Mouse (Mus musculus) stomach, postnatal 0 days (tissue): ENCODE measurements around the gene Rad54l. TPM values are rescaled to one million over a fixed set of nuclear protein-coding genes. Genes with fewer than 3 reads are reported as not detected.

ENCODE experiments used
- ATAC-seq: fragments of 200-750 bp; cut with Nextera tagmentation; 2 replicates; pipeline ENCODE4 v1.8.0; 2017; ENCODE audit not compliant: low FRiP score, low TSS enrichment
- DNase-seq: peaks from one replicate; pipeline ENCODE4 v3.0.0-alpha.2; 2016; ENCODE audit warnings: low spot score
- H3K27ac ChIP-seq: fragments of 300-500 bp; sonication (generic); replicated peaks from 2 replicates; pipeline ENCODE4 v1.5.1; 2014; ENCODE audit warnings: mild to moderate bottlenecking, control low read depth
- H3K27me3 ChIP-seq: fragments of 300-500 bp; sonication (generic); 2 replicates; pipeline ENCODE4 v1.6.1; 2014; ENCODE audit warnings: low read length; ENCODE audit not compliant: control insufficient read depth, insufficient read depth
- H3K36me3 ChIP-seq: fragments of 300-500 bp; sonication (generic); 2 replicates; pipeline ENCODE4 v1.6.1; 2014; ENCODE audit warnings: low read length, mixed read lengths; ENCODE audit not compliant: control insufficient read depth, insufficient read depth
- H3K4me1 ChIP-seq: fragments of 300-500 bp; sonication (generic); replicated peaks from 2 replicates; pipeline ENCODE4 v1.6.1; 2014; ENCODE audit warnings: antibody characterized with exemption; ENCODE audit not compliant: control insufficient read depth, insufficient read depth
- H3K4me2 ChIP-seq: fragments of 300-500 bp; sonication (generic); replicated peaks from 2 replicates; pipeline ENCODE4 v1.6.1; 2014; ENCODE audit warnings: low read depth, mild to moderate bottlenecking, control low read depth, moderate library complexity
- H3K4me3 ChIP-seq: fragments of 300-500 bp; sonication (generic); 2 replicates; pipeline ENCODE4 v1.5.1; 2014; ENCODE audit warnings: low read depth, low read length, control low read depth
- H3K9ac ChIP-seq: fragments of 300-500 bp; sonication (generic); 2 replicates; pipeline ENCODE4 v1.6.1; 2014; ENCODE audit warnings: mild to moderate bottlenecking, low read length, control low read depth, mixed read lengths
- H3K9me3 ChIP-seq: fragments of 300-500 bp; sonication (generic); 2 replicates; pipeline ENCODE4 v1.6.1; 2016; ENCODE audit warnings: low read length; ENCODE audit not compliant: control insufficient read depth
- CTCF ChIP-seq: IDR thresholded peaks from 2 replicates; pipeline ENCODE4 v1.5.1; 2016; ENCODE audit warnings: antibody characterized with exemption, low read depth, mild to moderate bottlenecking, moderate library complexity
- EP300 ChIP-seq: optimal IDR thresholded peaks from 2 replicates; pipeline ENCODE3; 2016; ENCODE audit warnings: antibody characterized with exemption
- WGBS: fragments of 180-500 bp; shearing (Covaris S2); extraction: QIAGEN DNeasy Blood & Tissue Kit; methylation state at CpG from one replicate; pipeline ENCODE4 v1.1.7; 2014; 5-methylcytosine and 5-hydroxymethylcytosine counted together
- polyA plus RNA-seq: library from polyadenylated mRNA; unstranded; fragments of >200 nt; fragmentation: Nextera tagmentation; extraction: Ambion mirVana; gene quantifications from 2 replicates; pipeline ENCODE4 v1.2.1, GENCODE M21; 2015

The Rad54l gene
- polyA plus RNA-seq, 1 experiment from 2014 or later = 5.1 TPM

- no peak for ATAC-seq
Observed at GRCm38 (mm10) chr4:116111486-116111885, 12.0 kb downstream of the Rad54l start.

GRCm38 (mm10) chr4:116110695-116111094, 12.8 kb downstream of the Rad54l start:
- no peaks in the 10 kb centered on the region for H3K4me1 ChIP-seq
- H3K9me3 ChIP-seq = no peaks in the 10 kb centered on the region
- no peak overlapping the region for H3K27ac ChIP-seq
- TF ChIP-seq CTCF (no peak), EP300 (no peak)
- DNase-seq (no peak), ATAC-seq (no peak)
- 91% methylated on average over 6 of the region's 6 CpGs for WGBS
- no peaks in the 10 kb centered on the region for H3K27me3 ChIP-seq
- H3K9ac ChIP-seq = no peak overlapping the region
- no peak overlapping the region for H3K4me2 ChIP-seq
- H3K4me3 ChIP-seq = no peak overlapping the region
- H3K36me3 ChIP-seq = no peaks in the 10 kb centered on the region; the same call in 1 of the 2 replicates

More at GRCm38 (mm10) chr4:116111486-116111885, 12.0 kb downstream of the Rad54l start:
- no peaks in the 10 kb centered on the region for H3K27me3 ChIP-seq
- no peak overlapping the region for H3K4me2 ChIP-seq
- no peaks in the 10 kb centered on the region for H3K4me1 ChIP-seq
- no peaks in the 10 kb centered on the region; the same call in 1 of the 2 replicates for H3K36me3 ChIP-seq
- H3K27ac ChIP-seq = no peak overlapping the region
- H3K9ac ChIP-seq = no peak overlapping the region
- no peaks in the 10 kb centered on the region for H3K9me3 ChIP-seq
- no peak overlapping the region for H3K4me3 ChIP-seq
- TF ChIP-seq EP300 = no peak
- TF ChIP-seq CTCF = no peak
- DNase-seq = no peak
- 90% methylated on average over 2 of the region's 2 CpGs for WGBS

- H3K9me3 ChIP-seq = no peaks in the 10 kb centered on the region
- no peaks in the 10 kb centered on the region; the same call in 1 of the 2 replicates for H3K36me3 ChIP-seq
- no peak overlapping the region for H3K9ac ChIP-seq
- no peak overlapping the region for H3K4me3 ChIP-seq
- DNase-seq (no peak), ATAC-seq (no peak)
- WGBS = 90% methylated on average over 5 of the region's 5 CpGs
- no peak overlapping the region for H3K27ac ChIP-seq
- H3K27me3 ChIP-seq = no peaks in the 10 kb centered on the region
- TF ChIP-seq EP300 = no peak
- no peak for TF ChIP-seq CTCF
- H3K4me2 ChIP-seq = no peak overlapping the region
- no peaks in the 10 kb centered on the region for H3K4me1 ChIP-seq
Observed at GRCm38 (mm10) chr4:116105278-116105677, 18.2 kb downstream of the Rad54l start.

- Histone ChIP-seq H3K4me1 (no peaks in the 10 kb centered on the region), H3K9me3 (no peaks in the 10 kb centered on the region), H3K4me3 (no peak overlapping the region), H3K27me3 (no peaks in the 10 kb centered on the region), H3K4me2 (no peak overlapping the region), H3K36me3 (peaks cover 17% of the 10 kb centered on the region), H3K9ac (no peak overlapping the region), H3K27ac (no peak overlapping the region)
- WGBS = 72% methylated on average over 7 of the region's 7 CpGs
- TF ChIP-seq EP300 (no peak), CTCF (no peak)
- no peak for DNase-seq
- ATAC-seq = no peak
Observed at GRCm38 (mm10) chr4:116100959-116101358, 22.5 kb downstream of the Rad54l start.

GRCm38 (mm10) chr4:116097211-116097610, 26.3 kb downstream of the Rad54l start:
- TF ChIP-seq CTCF (no peak), EP300 (no peak)
- WGBS = 64% methylated on average over 8 of the region's 8 CpGs
- Histone ChIP-seq H3K36me3 (peaks cover 37% of the 10 kb centered on the region), H3K9me3 (no peaks in the 10 kb centered on the region), H3K4me3 (no peak overlapping the region), H3K4me2 (no peak overlapping the region), H3K9ac (no peak overlapping the region), H3K4me1 (no peaks in the 10 kb centered on the region), H3K27ac (no peak overlapping the region), H3K27me3 (no peaks in the 10 kb centered on the region)
- ATAC-seq = peak; percentile 71
- DNase-seq = peak; percentile 31

- no peaks in the 10 kb centered on the region for H3K9me3 ChIP-seq
- H3K4me1 ChIP-seq = no peaks in the 10 kb centered on the region
- H3K27ac ChIP-seq = no peak overlapping the region
- no peak overlapping the region for H3K4me3 ChIP-seq
- H3K27me3 ChIP-seq = no peaks in the 10 kb centered on the region
- H3K4me2 ChIP-seq = no peak overlapping the region
- ATAC-seq = no peak
- peaks cover 40% of the 10 kb centered on the region for H3K36me3 ChIP-seq
- WGBS = 85% methylated on average over 10 of the region's 10 CpGs
- H3K9ac ChIP-seq = no peak overlapping the region
- no peak for DNase-seq
- TF ChIP-seq CTCF (no peak), EP300 (no peak)
Observed at GRCm38 (mm10) chr4:116096291-116096690, 27.2 kb downstream of the Rad54l start.
